Mouse (Mus musculus): ENCODE measurements around the gene Vmn1r217. TPM values are rescaled to one million over a fixed set of nuclear protein-coding genes. Genes with fewer than 3 reads are reported as not detected.

Vmn1r217 gene
- polyA plus RNA-seq (2014; fragmentation: Illumina TruSeq; extraction: RNeasy Lipid Tissue Mini Kit (QIAGEN cat#74804)): not detected

DNA sequence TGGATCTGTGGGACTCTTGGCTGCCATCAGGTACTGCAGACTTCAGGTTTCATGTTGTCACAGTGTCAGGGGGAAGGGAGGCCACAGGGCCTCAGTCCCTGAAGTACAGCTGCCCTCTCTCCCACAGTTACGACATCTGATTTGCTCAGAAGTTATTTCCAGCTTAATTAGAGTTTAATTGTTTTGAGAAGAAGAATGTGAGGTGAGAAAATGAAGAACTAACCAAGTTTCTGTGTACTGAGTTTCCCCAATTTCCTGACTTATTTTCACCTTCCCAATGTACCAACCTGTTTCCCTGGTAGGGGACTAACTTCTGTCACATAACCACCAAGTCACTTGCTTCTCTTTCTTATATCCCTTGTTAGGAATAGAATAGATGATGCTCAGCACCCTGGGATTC is at the start of gene Vmn1r217:
Gene Vmn1r217 (minus strand): TSS at position 101 of the 400 bp plus-strand sequence.

DNA sequence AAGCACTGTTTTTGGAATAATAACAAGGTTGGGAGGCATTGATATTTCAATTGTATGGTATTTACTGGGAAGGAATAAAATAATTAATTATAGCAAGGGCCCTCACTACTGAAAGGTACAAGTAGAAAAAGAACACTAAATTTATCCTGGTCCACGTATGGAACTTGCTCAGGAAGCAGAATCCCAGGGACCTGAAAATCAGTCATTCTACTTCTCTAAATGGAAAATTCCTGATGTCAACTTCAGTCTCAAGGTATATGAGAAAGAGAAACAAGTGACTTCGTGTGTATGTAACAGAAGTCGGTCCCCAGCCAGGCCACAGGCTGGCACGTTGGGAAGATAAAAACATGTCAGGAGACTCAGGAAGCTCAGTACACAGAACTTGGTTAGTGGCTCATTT is 41.0 kb upstream of the Vmn1r217 start, which contains the start of gene Vmn1r219:
Gene Vmn1r219 (plus strand): TSS at position 301 of the 400 bp plus-strand sequence.

DNA sequence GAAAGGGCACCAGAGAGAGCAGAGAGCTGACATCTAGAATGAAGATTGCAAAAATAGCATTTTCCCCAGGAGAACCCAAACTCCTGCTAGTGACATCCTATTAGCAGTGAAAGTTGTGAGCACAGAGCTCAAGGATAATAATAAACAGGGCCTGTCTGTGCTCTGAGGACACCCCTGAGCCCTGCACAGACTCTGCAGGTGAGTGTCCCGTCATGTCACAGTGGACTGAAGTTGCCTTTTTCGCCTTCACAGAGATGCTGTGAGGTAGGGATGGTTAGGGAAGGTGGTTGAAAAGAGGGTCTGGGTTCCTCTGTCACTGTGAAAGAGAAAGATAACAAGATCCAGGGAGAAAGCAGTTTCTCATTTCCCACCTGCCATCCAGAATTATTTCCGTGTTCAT is 15.1 kb upstream of the Vmn1r217 start, which contains the start of gene Vmn1r218:
Gene Vmn1r218 (plus strand): TSS at position 57 of the 400 bp plus-strand sequence.

DNA sequence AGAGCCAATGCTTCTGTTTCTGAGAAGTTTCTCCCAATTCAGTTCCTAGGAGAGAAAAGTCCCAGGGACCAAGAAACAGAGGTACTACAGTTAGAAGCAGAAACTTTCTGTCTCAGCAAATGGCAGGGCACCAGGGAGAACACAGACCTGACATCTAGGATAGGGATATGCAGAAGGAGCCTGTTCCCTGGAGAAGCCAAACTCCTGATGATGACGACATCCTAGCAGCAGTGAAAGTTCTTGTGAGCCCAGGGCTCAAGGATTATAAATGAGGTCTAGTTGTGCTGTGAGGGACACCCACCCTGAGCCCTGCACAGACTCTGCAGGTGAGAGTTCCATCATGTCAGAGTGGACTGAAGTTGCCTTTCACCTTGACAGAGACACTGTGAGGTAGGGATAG is 50.3 kb downstream of the Vmn1r217 start, which contains the start of gene Vmn1r215:
Gene Vmn1r215 (plus strand): TSS at position 301 of the 400 bp plus-strand sequence.

Other genes starting within 250 kb of the Vmn1r217 start
- gene Vmn1r212, start 234.0 kb downstream of the Vmn1r217 start, polyA plus RNA-seq (2014; fragmentation: Illumina TruSeq; extraction: RNeasy Lipid Tissue Mini Kit (QIAGEN cat#74804)): not detected
- gene Vmn1r213, start 110.6 kb downstream of the Vmn1r217 start, polyA plus RNA-seq (2014; fragmentation: Illumina TruSeq; extraction: RNeasy Lipid Tissue Mini Kit (QIAGEN cat#74804)): not detected
- not detected for gene Vmn1r214, start 87.8 kb downstream of the Vmn1r217 start, polyA plus RNA-seq (2014; fragmentation: Illumina TruSeq; extraction: RNeasy Lipid Tissue Mini Kit (QIAGEN cat#74804))
- not detected for gene Vmn1r215, start 50.2 kb downstream of the Vmn1r217 start, polyA plus RNA-seq (2014; fragmentation: Illumina TruSeq; extraction: RNeasy Lipid Tissue Mini Kit (QIAGEN cat#74804))
- gene Vmn1r218, start 14.9 kb upstream of the Vmn1r217 start, polyA plus RNA-seq (2014; fragmentation: Illumina TruSeq; extraction: RNeasy Lipid Tissue Mini Kit (QIAGEN cat#74804)): not detected
- not detected for gene Vmn1r219, start 41.1 kb upstream of the Vmn1r217 start, polyA plus RNA-seq (2014; fragmentation: Illumina TruSeq; extraction: RNeasy Lipid Tissue Mini Kit (QIAGEN cat#74804))
- not detected for gene Vmn1r220, start 69.7 kb upstream of the Vmn1r217 start, polyA plus RNA-seq (2014; fragmentation: Illumina TruSeq; extraction: RNeasy Lipid Tissue Mini Kit (QIAGEN cat#74804))
- gene Vmn1r221, start 95.9 kb upstream of the Vmn1r217 start, polyA plus RNA-seq (2014; fragmentation: Illumina TruSeq; extraction: RNeasy Lipid Tissue Mini Kit (QIAGEN cat#74804)): not detected
- gene Vmn1r222, start 117.7 kb upstream of the Vmn1r217 start, polyA plus RNA-seq (2014; fragmentation: Illumina TruSeq; extraction: RNeasy Lipid Tissue Mini Kit (QIAGEN cat#74804)): not detected
- not detected for gene Vmn1r223, start 128.9 kb upstream of the Vmn1r217 start, polyA plus RNA-seq (2014; fragmentation: Illumina TruSeq; extraction: RNeasy Lipid Tissue Mini Kit (QIAGEN cat#74804))

Data from ovary, adult 10 weeks (tissue).